Mouse (Mus musculus) myocyte (in vitro differentiated cells): ENCODE data around the gene C87436. TPM values are rescaled to one million over a fixed set of nuclear protein-coding genes. Genes with fewer than 3 reads are reported as not detected.

ENCODE experiments used
- H3K27me3 ChIP-seq: one replicate; pipeline ENCODE4 v1.6.1; 2011; ENCODE audit not compliant: control insufficient read depth, insufficient read depth, insufficient read length
- H3K36me3 ChIP-seq: one replicate; pipeline ENCODE4 v1.6.1; 2011; ENCODE audit not compliant: control insufficient read depth, insufficient read depth
- H3K4me2 ChIP-seq: one replicate; pipeline ENCODE4 v1.6.1; 2011; ENCODE audit warnings: low read depth, control low read depth
- H3K4me3 ChIP-seq: one replicate; pipeline ENCODE4 v1.5.1; 2011; ENCODE audit warnings: mild to moderate bottlenecking, control low read depth, moderate library complexity
- H3K79me2 ChIP-seq: one replicate; pipeline ENCODE4 v1.6.1; 2011; ENCODE audit not compliant: control insufficient read depth, insufficient read depth
- H3ac ChIP-seq: one replicate; pipeline ENCODE4 v1.6.1; 2011; ENCODE audit not compliant: control insufficient read depth, insufficient read length
- CEBPB ChIP-seq: IDR thresholded peaks from 2 replicates; pipeline ENCODE4 v1.6.1; 2011; ENCODE audit warnings: mild to moderate bottlenecking, moderate library complexity; ENCODE audit not compliant: poor library complexity, insufficient read depth, severe bottlenecking
- E2F4 ChIP-seq: IDR thresholded peaks from one replicate; pipeline ENCODE4 v1.6.1; 2011; ENCODE audit warnings: mild to moderate bottlenecking, control low read depth, moderate library complexity; ENCODE audit not compliant: insufficient read depth
- MAX ChIP-seq: IDR thresholded peaks from one replicate; pipeline ENCODE4 v1.6.1; 2011; ENCODE audit warnings: low read depth, mild to moderate bottlenecking, control low read depth
- MYOD1 ChIP-seq, 3 experiments: IDR thresholded peaks; one replicate each; pipeline ENCODE4 v1.6.1; 2011; ENCODE audit warnings: control low read depth in 2 of 3, low read depth in 2 of 3, mild to moderate bottlenecking in 2 of 3, moderate library complexity in 1 of 3; ENCODE audit not compliant: insufficient read length in 2 of 3, control insufficient read depth in 1 of 3
- MYOG ChIP-seq, 3 experiments: IDR thresholded peaks; one replicate each; pipeline ENCODE4 v1.6.1; 2011; ENCODE audit warnings: control low read depth in 2 of 3, low read depth in 2 of 3, mild to moderate bottlenecking in 2 of 3; ENCODE audit not compliant: insufficient read length in 2 of 3, control insufficient read depth in 1 of 3, insufficient read depth in 1 of 3
- POLR2A ChIP-seq: IDR thresholded peaks from one replicate; pipeline ENCODE4 v1.6.1; 2011; ENCODE audit warnings: low read depth, mild to moderate bottlenecking, control low read depth, moderate library complexity; ENCODE audit not compliant: insufficient read length
- POLR2AphosphoS2 ChIP-seq: IDR thresholded peaks from one replicate; pipeline ENCODE4 v1.6.1; 2011; ENCODE audit warnings: low read depth, control low read depth; ENCODE audit not compliant: insufficient read length
- REST ChIP-seq: IDR thresholded peaks from one replicate; pipeline ENCODE4 v1.6.1; 2011; ENCODE audit warnings: mild to moderate bottlenecking, control low read depth, moderate library complexity; ENCODE audit not compliant: insufficient read depth, insufficient read length
- SRF ChIP-seq: IDR thresholded peaks from one replicate; pipeline ENCODE4 v1.6.1; 2011; ENCODE audit warnings: low read depth; ENCODE audit not compliant: control insufficient read depth, insufficient read length
- TCF12 ChIP-seq: IDR thresholded peaks from one replicate; pipeline ENCODE4 v1.6.1; 2011; ENCODE audit warnings: mild to moderate bottlenecking, control low read depth; ENCODE audit not compliant: poor library complexity, insufficient read depth, severe bottlenecking
- TCF3 ChIP-seq: IDR thresholded peaks from one replicate; pipeline ENCODE4 v1.6.1; 2011; ENCODE audit warnings: low read depth, control low read depth; ENCODE audit not compliant: insufficient read length
- USF1 ChIP-seq: IDR thresholded peaks from one replicate; pipeline ENCODE4 v1.6.1; 2011; ENCODE audit warnings: low read depth, mild to moderate bottlenecking, control low read depth, moderate library complexity
- polyA plus RNA-seq: library from polyadenylated mRNA; unstranded; fragments of >200 nt; fragmentation: generic; extraction: Trizol; gene quantifications from one replicate; pipeline ENCODE4 v1.2.1, GENCODE M21; 2012; ENCODE audit warnings: missing spikeins

Gene C87436
- polyA plus RNA-seq, 1 experiment = 6.9 TPM

DNA sequence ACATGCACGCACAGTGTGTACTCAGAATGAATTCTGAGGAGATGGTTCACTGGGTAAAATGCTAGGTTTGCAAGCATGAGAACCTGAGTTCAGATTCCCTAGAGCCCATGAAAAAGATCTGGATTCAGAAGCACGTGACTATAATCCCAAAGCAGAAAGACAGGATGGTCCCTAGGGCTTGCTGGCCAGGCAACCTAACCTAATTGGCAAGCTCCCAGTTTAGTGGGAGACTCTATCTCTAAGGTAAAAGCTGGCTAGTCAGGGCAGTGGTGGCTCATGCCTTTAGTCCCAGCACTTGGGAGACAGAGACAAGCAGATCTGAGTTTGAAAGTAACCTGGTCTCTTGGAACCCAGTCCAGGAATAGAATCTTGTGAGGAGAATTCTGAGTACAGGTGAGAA is 39.2 kb upstream of the C87436 start:
- Histone ChIP-seq H3ac (no peak overlapping the region), H3K27me3 (no peaks in the 10 kb centered on the region), H3K79me2 (peaks cover 14% of the 10 kb centered on the region), H3K36me3 (no peaks in the 10 kb centered on the region), H3K4me3 (no peak overlapping the region), H3K4me2 (no peak overlapping the region)
- no peak for TF ChIP-seq E2F4
- no peak for TF ChIP-seq MAX
- TF ChIP-seq REST = no peak
- no peak for TF ChIP-seq MYOD1 (IDR thresholded peaks at IDR 0.05; ENCODE audit: control insufficient read depth in 1 of 3, insufficient read length in 2 of 3, low read depth in 2 of 3)
- TF ChIP-seq SRF = no peak
- no peak for TF ChIP-seq TCF3
- no peak for TF ChIP-seq CEBPB
- TF ChIP-seq MYOG (IDR thresholded peaks at IDR 0.05; ENCODE audit: control insufficient read depth in 1 of 3, insufficient read depth in 1 of 3, insufficient read length in 2 of 3, low read depth in 2 of 3) = no peak
- TF ChIP-seq POLR2A = no peak
- TF ChIP-seq TCF12 = no peak
- no peak for TF ChIP-seq POLR2AphosphoS2
- no peak for TF ChIP-seq USF1

DNA sequence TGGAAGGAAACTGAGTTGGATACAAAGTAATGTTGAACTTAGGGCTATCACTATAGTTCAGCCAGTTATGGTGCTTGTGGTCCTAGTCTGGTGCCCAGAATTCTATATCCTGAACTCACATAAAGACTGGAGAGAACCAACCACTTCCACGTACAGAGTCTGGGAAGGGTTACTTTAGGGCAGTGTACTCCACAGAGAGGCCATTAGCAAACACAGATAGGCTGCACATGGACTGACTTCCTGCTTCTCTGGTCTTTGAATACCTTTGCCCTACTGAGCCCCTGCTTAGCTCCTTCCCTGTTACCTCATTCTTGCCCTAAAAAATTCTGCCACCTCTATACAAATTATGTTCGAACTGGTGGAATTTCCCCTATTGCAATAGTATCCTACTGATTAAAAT is 38.2 kb upstream of the C87436 start:
- Histone ChIP-seq H3K36me3 (no peaks in the 10 kb centered on the region), H3K79me2 (peaks cover 22% of the 10 kb centered on the region), H3K4me2 (no peak overlapping the region), H3K4me3 (no peak overlapping the region), H3K27me3 (no peaks in the 10 kb centered on the region), H3ac (no peak overlapping the region)
- TF ChIP-seq REST (no peak), POLR2AphosphoS2 (no peak), MYOG (IDR thresholded peaks at IDR 0.05; ENCODE audit: control insufficient read depth in 1 of 3, insufficient read depth in 1 of 3, insufficient read length in 2 of 3, low read depth in 2 of 3) (no peak), MAX (no peak), USF1 (no peak), TCF3 (no peak), POLR2A (no peak), CEBPB (no peak), MYOD1 (IDR thresholded peaks at IDR 0.05; ENCODE audit: control insufficient read depth in 1 of 3, insufficient read length in 2 of 3, low read depth in 2 of 3) (no peak), SRF (no peak), TCF12 (no peak)

DNA sequence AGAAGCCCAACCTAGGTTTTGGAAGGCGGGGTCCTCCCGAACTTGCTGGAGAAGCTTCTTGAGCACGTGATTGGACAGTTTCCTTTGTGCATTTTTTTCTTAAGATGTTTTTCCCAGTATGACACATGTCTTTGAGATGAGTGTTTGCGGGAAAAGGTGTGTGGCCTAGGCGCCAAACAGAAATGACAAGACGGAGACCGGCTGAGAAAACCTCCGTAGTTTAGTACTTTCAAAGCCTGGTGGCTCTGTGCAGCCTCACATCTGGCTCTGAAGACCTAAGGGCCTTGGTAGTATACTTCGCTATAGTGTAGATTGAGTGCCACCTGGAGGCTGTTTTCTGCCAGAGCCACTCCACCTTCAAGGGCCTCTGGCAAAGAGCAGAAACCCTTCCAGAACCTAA is 37.2 kb upstream of the C87436 start:
- no peaks in the 10 kb centered on the region for H3K27me3 ChIP-seq
- no peaks in the 10 kb centered on the region for H3K36me3 ChIP-seq
- peak overlapping the region; percentile 58 for H3K4me2 ChIP-seq
- TF ChIP-seq POLR2A = no peak
- no peak for TF ChIP-seq MYOD1 (IDR thresholded peaks at IDR 0.05; ENCODE audit: control insufficient read depth in 1 of 3, insufficient read length in 2 of 3, low read depth in 2 of 3)
- TF ChIP-seq SRF = no peak
- TF ChIP-seq TCF12 = no peak
- no peak for TF ChIP-seq POLR2AphosphoS2
- TF ChIP-seq REST = no peak
- TF ChIP-seq USF1 = peak; percentile 68
- TF ChIP-seq MAX = no peak
- no peak overlapping the region for H3K4me3 ChIP-seq
- H3K79me2 ChIP-seq = peaks cover 22% of the 10 kb centered on the region
- H3ac ChIP-seq = no peak overlapping the region

DNA sequence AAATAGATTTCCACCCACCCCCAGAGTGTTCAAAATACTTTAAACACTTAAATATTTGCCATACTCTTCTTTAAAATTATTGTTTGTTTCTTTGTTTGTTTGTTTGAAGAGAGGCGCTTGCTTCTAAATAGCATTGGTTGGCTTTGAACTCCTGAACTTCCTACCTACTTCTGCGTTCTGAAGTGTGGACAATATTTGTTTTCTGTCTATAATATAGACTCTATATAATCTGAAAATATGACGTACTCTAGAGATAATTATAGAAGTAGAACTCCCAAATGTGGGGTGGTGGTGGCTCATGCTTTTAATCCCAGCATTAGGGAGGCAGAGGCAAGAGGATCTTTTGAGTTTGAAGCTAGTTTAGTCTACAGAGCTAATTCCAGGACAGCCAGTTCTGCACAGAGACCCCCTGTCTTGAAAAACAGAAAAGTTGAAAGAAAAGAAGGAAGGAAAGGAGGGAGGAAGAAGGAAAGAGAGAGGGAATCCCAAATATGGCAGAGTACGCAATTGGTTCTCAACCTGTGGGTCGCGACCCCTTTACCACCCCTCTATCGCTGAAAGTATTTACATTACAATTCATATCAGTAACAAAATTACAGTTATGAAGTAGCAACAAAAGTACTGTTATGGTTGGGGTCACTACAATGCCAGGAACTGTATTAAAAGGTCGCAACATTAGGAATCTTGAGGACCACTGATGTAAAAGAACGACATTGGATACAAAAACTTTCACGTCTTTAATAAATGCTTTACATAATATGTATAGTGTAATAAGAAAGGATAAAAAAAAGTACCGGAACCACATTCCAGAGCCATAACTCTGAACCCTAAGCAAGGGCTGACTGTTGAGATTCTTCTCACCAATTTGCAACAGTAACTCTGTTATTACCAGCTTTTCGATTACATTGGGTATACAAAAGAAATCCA is 35.2 kb upstream of the C87436 start:
- H3K4me3 ChIP-seq = peak overlapping the region; percentile 90
- TF ChIP-seq CEBPB (no peak), POLR2A (no peak), E2F4 (no peak), REST (no peak), TCF12 (no peak), SRF (no peak), TCF3 (no peak), POLR2AphosphoS2 (no peak), MYOG (IDR thresholded peaks at IDR 0.05; ENCODE audit: control insufficient read depth in 1 of 3, insufficient read depth in 1 of 3, insufficient read length in 2 of 3, low read depth in 2 of 3) (no peak), MAX (no peak)

DNA sequence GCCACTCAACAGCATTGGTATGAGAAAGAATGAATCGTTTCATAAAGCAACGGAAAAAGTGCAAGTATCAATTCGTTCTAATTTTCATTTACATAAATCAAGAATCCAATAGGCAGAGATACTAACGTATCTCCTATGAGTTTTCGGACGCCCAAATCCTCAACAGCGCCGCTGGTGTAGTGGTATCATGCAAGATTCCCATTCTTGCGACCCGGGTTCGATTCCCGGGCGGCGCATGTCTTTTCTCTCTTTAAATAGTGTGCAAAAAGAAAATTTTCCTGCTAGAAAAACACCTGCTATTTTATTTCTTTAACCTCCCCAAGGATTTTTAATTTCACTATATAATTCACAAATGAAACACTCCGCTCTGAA is 34.5 kb upstream of the C87436 start:
- H3K4me3 ChIP-seq = peak overlapping the region; percentile 90
- H3K27me3 ChIP-seq = no peaks in the 10 kb centered on the region
- peak overlapping the region; percentile 77 for H3K4me2 ChIP-seq
- peaks cover 5% of the 10 kb centered on the region for H3K36me3 ChIP-seq
- TF ChIP-seq CEBPB (peak; percentile 21; the same call in 1 of the 2 replicates), POLR2AphosphoS2 (no peak)
- H3ac ChIP-seq = peak overlapping the region; percentile 93
- peaks cover 43% of the 10 kb centered on the region for H3K79me2 ChIP-seq

More for the DNA sequence above, 35.2 kb upstream of the C87436 start:
- Histone ChIP-seq H3K4me2 (peak overlapping the region; percentile 77), H3ac (no peak overlapping the region), H3K36me3 (peaks cover 5% of the 10 kb centered on the region), H3K27me3 (no peaks in the 10 kb centered on the region), H3K79me2 (peaks cover 36% of the 10 kb centered on the region)
